8 mouse cellular contexts compared by ENCODE assay signal in genomic region chr2:115036205-115036604, GRCm38 (mm10).
A peak's percentile ranks its signal among the peaks of the same experiment; 100 is the strongest.
DNase-seq lines count a peak whose midpoint lies in the region; ATAC-seq and TF ChIP-seq lines count a peak whose summit lies in the region.
"Had no signal": no experiment of that assay in that cellular context is flagged by ENCODE, and none has a peak within 500 bp of the region (broad histone marks: within the 10 kb centered on the region; RNA-seq: fewer than 3 reads in every experiment).

No protein-coding gene starts in this region.

- H3K9me3 ChIP-seq in liver, postnatal 0 days (ENCODE audit: low read length), result no peaks in the 10 kb centered on the region

- H3K27me3 ChIP-seq in liver, adult 2 months (ENCODE audit: control insufficient read depth, insufficient read depth, low read length), result no peaks in the 10 kb centered on the region
- no peaks in the 10 kb centered on the region for H3K27me3 ChIP-seq in liver, postnatal 0 days (ENCODE audit: insufficient read depth, low read length)
- peaks cover 4% of the 10 kb centered on the region for H3K27me3 ChIP-seq in Patski

- TF ChIP-seq POLR2A in liver, adult 2 months (IDR thresholded peaks at IDR 0.05; ENCODE audit: extremely low read depth, insufficient read depth, low read length), result no peak

- no peak for TF ChIP-seq EP300 in liver, postnatal 0 days (IDR thresholded peaks at IDR 0.05; ENCODE audit: low read depth)

- POLR2A ChIA-PET in Patski (lab: Charles Lee), result no interaction called here

- in situ Hi-C loops in Patski (cut with MboI; ENCODE audit: low pct_unique_long_range_greater_than_20kb), result no loop called here

- no peak overlapping the region for H3K4me3 ChIP-seq in liver, adult 2 months (ENCODE audit: insufficient read depth, low read depth, low read length)
- no peak overlapping the region for H3K4me3 ChIP-seq in liver, postnatal 0 days (ENCODE audit: low read depth, low read length)
- H3K4me3 ChIP-seq: heart, adult 2 months had no signal

- H3K79me2 ChIP-seq in liver, adult 2 months (ENCODE audit: control insufficient read depth, insufficient read depth, low read length), result no peaks in the 10 kb centered on the region

- no peak overlapping the region for H3K4me2 ChIP-seq in liver, postnatal 0 days (ENCODE audit: low read depth, low read length)

- no peak for TF ChIP-seq CTCF in liver, adult 2 months (IDR thresholded peaks at IDR 0.05; ENCODE audit: low read depth, low read length)
- no peak for TF ChIP-seq CTCF in liver, postnatal 0 days (IDR thresholded peaks at IDR 0.05; ENCODE audit: low read depth)
- TF ChIP-seq CTCF in Patski (IDR thresholded peaks at IDR 0.05), result no peak

- no peaks in the 10 kb centered on the region for H3K4me1 ChIP-seq in liver, adult 2 months (ENCODE audit: control insufficient read depth, insufficient read depth, low read length)
- no peaks in the 10 kb centered on the region for H3K4me1 ChIP-seq in liver, postnatal 0 days (ENCODE audit: insufficient read depth)

- H3K36me3 ChIP-seq in liver, adult 2 months (ENCODE audit: control insufficient read depth, insufficient read depth, low read length), result no peaks in the 10 kb centered on the region
- no peaks in the 10 kb centered on the region for H3K36me3 ChIP-seq in liver, postnatal 0 days (replicated peaks; ENCODE audit: insufficient read depth, low read length)

- H3K9ac ChIP-seq in liver, adult 2 months (ENCODE audit: low read depth, low read length), result no peak overlapping the region
- H3K9ac ChIP-seq in liver, postnatal 0 days (replicated peaks), result no peak overlapping the region

- no peak overlapping the region for H3K27ac ChIP-seq in liver, adult 2 months (replicated peaks; ENCODE audit: insufficient read depth, low read depth, low read length)
- H3K27ac ChIP-seq in liver, postnatal 0 days (ENCODE audit: low read depth), result no peak overlapping the region
- H3K27ac ChIP-seq: heart, adult 2 months had no signal

- CTCF ChIA-PET in Patski (lab: Charles Lee), result interaction anchor here (1.0 kb wide), 1 partner anchor 183 kb away, joined by 3 read pairs; no protein-coding TSS in a partner anchor

- WGBS in liver, adult 2 months, result 34% methylated on average over 3 of the region's 3 CpGs
- WGBS in liver, postnatal 0 days (ENCODE audit: insufficient replicate concordance), result 50% methylated on average over 3 of the region's 3 CpGs

- DNase-seq in liver, adult 2 months (ENCODE audit: extremely low read depth, low read depth, low spot score), result peak; percentile 77
- DNase-seq in liver, postnatal 0 days, result no peak
- DNase-seq in Patski (ENCODE audit: low read depth, low spot score), result peak; percentile 38
- DNase-seq in brain, embryonic 18.5 days (ENCODE audit: low read depth, low spot score), result peak; percentile 20
- peak; percentile 2 for DNase-seq in lung, postnatal 14 days
- DNase-seq in heart, postnatal 4 days, result no peak
- no peak for DNase-seq in kidney, adult 11 months

- no peak for ATAC-seq in liver, postnatal 0 days
- ATAC-seq in Patski, result peak; percentile 35

Comparison
In these comparisons a context has a peak if more than half of its experiments do, and no peak if none do; other contexts are left out.
1. DNase-seq: peak in liver, adult 2 months (single experiment), Patski (single experiment), brain, embryonic 18.5 days (single experiment) and lung, postnatal 14 days (single experiment); none in liver, postnatal 0 days (single experiment), heart, postnatal 4 days (single experiment) and kidney, adult 11 months (single experiment).